ENCODE assay signal across 9 mouse cellular contexts in genomic region chr12:105836196-105836595, GRCm38 (mm10). TPM values are rescaled to one million over a fixed set of nuclear protein-coding genes. Genes with fewer than 3 reads are reported as not detected.
DNase-seq lines count a peak whose midpoint lies in the region; ATAC-seq and TF ChIP-seq lines count a peak whose summit lies in the region.
"Had no signal": no experiment of that assay in that cellular context is flagged by ENCODE, and none has a peak within 500 bp of the region (broad histone marks: within the 10 kb centered on the region; RNA-seq: fewer than 3 reads in every experiment).

No protein-coding gene starts in this region.

- no peak for TF ChIP-seq POLR2A in limb, embryonic 14.5 days (IDR thresholded peaks at IDR 0.05; ENCODE audit: borderline replicate concordance, extremely low read depth, insufficient read depth, insufficient read length)

- 88% methylated on average over 2 of the region's 2 CpGs for WGBS in limb, embryonic 14.5 days
- 88% methylated on average over 2 of the region's 2 CpGs for WGBS in limb, embryonic 10.5 days

- peak; percentile 34 for DNase-seq in cerebellum, adult 9-10 months
- peak; percentile 47 for DNase-seq in limb, embryonic 14.5 days (ENCODE audit: low spot score)
- no peak for DNase-seq in limb, embryonic 10.5 days (ENCODE audit: low spot score)
- peak; percentile 67 for DNase-seq in NIH3T3 (ENCODE audit: low read depth)
- peak; percentile 32 to 75 for DNase-seq in kidney, postnatal 36 days
- no peak for DNase-seq in T-cell, adult 2 months (ENCODE audit: low spot score)
- no peak for DNase-seq in urinary bladder, postnatal 10 days (ENCODE audit: low spot score)
- DNase-seq: liver, embryonic 13.5 days had no signal

- no peaks in the 10 kb centered on the region for H3K4me1 ChIP-seq in limb, embryonic 14.5 days (ENCODE audit: control insufficient read depth, insufficient read depth, low read length)
- no peaks in the 10 kb centered on the region for H3K4me1 ChIP-seq in limb, embryonic 10.5 days

- H3K4me3 ChIP-seq in limb, embryonic 14.5 days (replicated peaks; ENCODE audit: low read length), result no peak overlapping the region
- H3K4me3 ChIP-seq in limb, embryonic 10.5 days, result no peak overlapping the region
- H3K4me3 ChIP-seq: liver, embryonic 13.5 days had no signal

- peaks cover 85% of the 10 kb centered on the region for H3K36me3 ChIP-seq in limb, embryonic 14.5 days (ENCODE audit: control insufficient read depth, insufficient read depth, low read length)
- H3K36me3 ChIP-seq in limb, embryonic 10.5 days, result peaks cover 99% of the 10 kb centered on the region

- H3K4me2 ChIP-seq in limb, embryonic 14.5 days (replicated peaks; ENCODE audit: low read depth, low read length, severe bottlenecking), result no peak overlapping the region
- H3K4me2 ChIP-seq: liver, embryonic 13.5 days had no signal

- no peaks in the 10 kb centered on the region for H3K27me3 ChIP-seq in limb, embryonic 14.5 days (ENCODE audit: control insufficient read depth, insufficient read depth, low read length)
- H3K27me3 ChIP-seq in limb, embryonic 10.5 days (ENCODE audit: low read depth, poor library complexity, severe bottlenecking), result no peaks in the 10 kb centered on the region
- H3K27me3 ChIP-seq: liver, embryonic 13.5 days had no signal

- no peaks in the 10 kb centered on the region for H3K9me3 ChIP-seq in limb, embryonic 14.5 days (ENCODE audit: control insufficient read depth, low read length)
- no peaks in the 10 kb centered on the region for H3K9me3 ChIP-seq in limb, embryonic 10.5 days (replicated peaks)
- H3K9me3 ChIP-seq: liver, embryonic 13.5 days had no signal

- no peak overlapping the region for H3K9ac ChIP-seq in limb, embryonic 14.5 days (ENCODE audit: low read depth, low read length, severe bottlenecking)
- H3K9ac ChIP-seq: liver, embryonic 13.5 days had no signal

- H3K27ac ChIP-seq in limb, embryonic 14.5 days (replicated peaks; ENCODE audit: low read depth, low read length), result no peak overlapping the region
- no peak overlapping the region for H3K27ac ChIP-seq in limb, embryonic 10.5 days
- H3K27ac ChIP-seq: liver, embryonic 13.5 days had no signal

- ATAC-seq in cerebellum, adult (ENCODE audit: insufficient number of reproducible peaks, low FRiP score, low TSS enrichment), result no peak
- no peak for ATAC-seq in limb, embryonic 14.5 days (ENCODE audit: low FRiP score, low read depth)

RNA-seq across cellular contexts. Expression of gene Papola, which starts 51.7 kb away (rescaled TPM):
- polyA plus RNA-seq in limb, embryonic 14.5 days (2012; rRNA removed), result 165 and 175 TPM in 2 replicates
- polyA plus RNA-seq in limb, embryonic 14.5 days (2014; fragmentation: Nextera tagmentation; extraction: Ambion mirVana), result 163 and 171 TPM in 2 replicates
- polyA plus RNA-seq in limb, embryonic 10.5 days (2016; fragmentation: Nextera tagmentation; extraction: Ambion mirVana), result 281 and 297 TPM in 2 replicates

Comparison
In these comparisons a context has a peak if more than half of its experiments do, and no peak if none do; other contexts are left out.
1. DNase-seq: peak in cerebellum, adult 9-10 months (single experiment), limb, embryonic 14.5 days (single experiment), NIH3T3 (single experiment) and kidney, postnatal 36 days (2 of 2); none in limb, embryonic 10.5 days (single experiment), T-cell, adult 2 months (single experiment) and urinary bladder, postnatal 10 days (single experiment).